8 mouse cellular contexts compared by ENCODE assay signal in genomic region chr19:47253053-47253628, GRCm38 (mm10).
DNase-seq lines count a peak whose midpoint lies in the region; ATAC-seq lines count a peak whose summit lies in the region.

No protein-coding gene starts in this region.

- no peak overlapping the region for H3K27ac ChIP-seq in kidney, embryonic 15.5 days
- no peak overlapping the region for H3K27ac ChIP-seq in brown adipose tissue, adult 24 weeks (replicated peaks; ENCODE audit: low read depth, low read length)
- H3K27ac ChIP-seq in hindbrain, embryonic 12.5 days = no peak overlapping the region
- H3K27ac ChIP-seq in midbrain, embryonic 14.5 days (replicated peaks; ENCODE audit: low read depth, low read length) = no peak overlapping the region

- peak overlapping the region; percentile 78 for H3K4me2 ChIP-seq in kidney, embryonic 15.5 days
- H3K4me2 ChIP-seq in hindbrain, embryonic 12.5 days (replicated peaks) = peak overlapping the region; percentile 55
- H3K4me2 ChIP-seq in midbrain, embryonic 14.5 days (ENCODE audit: low read length) = peak overlapping the region; percentile 42

- 0 out of 2 replicates have a peak overlapping the region, but pooled peaks have one; percentile 25 for H3K9ac ChIP-seq in kidney, embryonic 15.5 days
- peak overlapping the region; percentile 47 for H3K9ac ChIP-seq in hindbrain, embryonic 12.5 days
- H3K9ac ChIP-seq in midbrain, embryonic 14.5 days (replicated peaks; ENCODE audit: low read length) = no peak overlapping the region

- no peaks in the 10 kb centered on the region for H3K9me3 ChIP-seq in kidney, embryonic 15.5 days (replicated peaks)
- no peaks in the 10 kb centered on the region for H3K9me3 ChIP-seq in hindbrain, embryonic 12.5 days (replicated peaks)
- no peaks in the 10 kb centered on the region for H3K9me3 ChIP-seq in midbrain, embryonic 14.5 days (ENCODE audit: control insufficient read depth, low read length)

- peak overlapping the region; percentile 46 for H3K4me3 ChIP-seq in kidney, embryonic 15.5 days (replicated peaks)
- peak overlapping the region; percentile 21; the same call in 1 of the 2 replicates for H3K4me3 ChIP-seq in brown adipose tissue, adult 24 weeks (ENCODE audit: insufficient read depth, low read depth, low read length)
- peak overlapping the region; percentile 38 for H3K4me3 ChIP-seq in hindbrain, embryonic 12.5 days
- peak overlapping the region; percentile 31 for H3K4me3 ChIP-seq in midbrain, embryonic 14.5 days (replicated peaks; ENCODE audit: low read depth, low read length)

- H3K4me1 ChIP-seq in kidney, embryonic 15.5 days = peaks cover 32% of the 10 kb centered on the region
- peaks cover 18% of the 10 kb centered on the region for H3K4me1 ChIP-seq in brown adipose tissue, adult 24 weeks (ENCODE audit: control insufficient read depth, insufficient read depth, insufficient read length, low read length)
- peaks cover 17% of the 10 kb centered on the region for H3K4me1 ChIP-seq in hindbrain, embryonic 12.5 days
- H3K4me1 ChIP-seq in midbrain, embryonic 14.5 days (ENCODE audit: control insufficient read depth, insufficient read depth, low read length) = peaks cover 4% of the 10 kb centered on the region; the same call in 1 of the 2 replicates

- no peaks in the 10 kb centered on the region for H3K36me3 ChIP-seq in kidney, embryonic 15.5 days
- no peaks in the 10 kb centered on the region for H3K36me3 ChIP-seq in hindbrain, embryonic 12.5 days
- H3K36me3 ChIP-seq in midbrain, embryonic 14.5 days (ENCODE audit: control insufficient read depth, insufficient read depth, low read length) = no peaks in the 10 kb centered on the region

- peaks cover 57% of the 10 kb centered on the region for H3K27me3 ChIP-seq in kidney, embryonic 15.5 days
- peaks cover 43% of the 10 kb centered on the region for H3K27me3 ChIP-seq in hindbrain, embryonic 12.5 days
- peaks cover 31% of the 10 kb centered on the region for H3K27me3 ChIP-seq in midbrain, embryonic 14.5 days (ENCODE audit: control insufficient read depth, insufficient read depth, low read length)

- no peak for ATAC-seq in kidney, embryonic 15.5 days (replicated peaks; ENCODE audit: low FRiP score)
- ATAC-seq in hindbrain, embryonic 12.5 days (ENCODE audit: low FRiP score) = no peak
- ATAC-seq in midbrain, embryonic 14.5 days (ENCODE audit: low FRiP score, low TSS enrichment) = no peak

- 4% methylated on average over 90 of the region's 90 CpGs for WGBS in kidney, embryonic 15.5 days
- WGBS in hindbrain, embryonic 12.5 days = 3% methylated on average over 84 of the region's 90 CpGs
- WGBS in midbrain, embryonic 14.5 days = 3% methylated on average over 90 of the region's 90 CpGs

- no peak for DNase-seq in kidney, postnatal 25 days
- DNase-seq in midbrain, embryonic 14.5 days = peak; percentile 70
- DNase-seq in ovary, postnatal 36 days (ENCODE audit: low spot score) = no peak
- DNase-seq in gastrocnemius, adult 18-20 months (ENCODE audit: low spot score) = no peak
- DNase-seq in lung, postnatal 4 days = no peak
